Mouse (Mus musculus): ENCODE results near the gene Rraga. TPM values are rescaled to one million over a fixed set of nuclear protein-coding genes. Genes with fewer than 3 reads are reported as not detected.

Rraga gene
- 10 to 100 TPM; 58.5 to 61.4 TPM for total RNA-seq (2021)
- long read RNA-seq, experiment 1, transcript Rraga-201 (1 exons, 1,618 nt) = major isoform, 60 of 60 reads
- long read RNA-seq, experiment 1, partial matches to known transcripts = 0 of 60 reads
- long read RNA-seq, experiment 1, other reads (novel, unspliced or antisense) = 0 of 60 reads
- long read RNA-seq, experiment 2, transcript Rraga-201 (1 exons, 1,618 nt) = major isoform, 46 of 46 reads
- long read RNA-seq, experiment 2, partial matches to known transcripts = 0 of 46 reads
- long read RNA-seq, experiment 2, other reads (novel, unspliced or antisense) = 0 of 46 reads

DNA sequence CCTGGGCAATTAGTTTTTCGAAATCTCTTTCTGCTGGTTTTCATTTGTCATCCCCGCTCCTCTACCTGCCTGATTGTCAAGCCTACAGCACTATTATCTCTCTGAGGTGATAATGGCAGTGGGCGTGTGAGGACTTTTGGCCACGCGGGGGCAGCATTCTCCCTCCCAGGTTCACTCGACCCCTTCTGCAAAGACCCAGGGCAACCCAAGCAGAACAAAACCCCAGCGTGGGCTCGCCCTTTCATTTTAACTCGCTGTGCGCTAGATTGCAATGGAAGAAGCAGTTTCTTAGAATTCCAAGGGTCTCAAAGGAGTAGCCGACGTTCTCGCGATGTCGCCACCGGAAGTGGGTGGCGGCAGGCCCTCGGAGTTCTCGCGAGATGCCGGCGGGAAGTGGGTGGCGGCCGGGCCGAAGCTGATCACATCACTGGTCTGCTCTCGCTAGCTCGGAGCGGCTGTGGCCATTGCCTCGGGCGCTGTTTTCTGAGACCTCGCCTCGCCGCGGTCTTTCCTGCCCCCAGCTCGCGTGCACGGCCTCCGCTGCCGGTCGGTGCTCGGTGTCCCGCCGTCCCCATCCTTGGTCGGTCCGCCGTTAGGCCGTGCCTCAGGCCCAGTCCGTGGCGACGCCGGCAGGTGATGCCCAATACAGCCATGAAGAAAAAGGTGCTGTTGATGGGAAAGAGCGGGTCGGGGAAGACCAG lies at the start of gene Rraga:
Gene Rraga, plus strand, starts transcription at position 386 of the 701 bp plus-strand sequence.
- DNase-seq = peak; percentile 98
- intact Hi-C loops (cut with DNase I) = loop anchor here (1.0 to 5.0 kb wide), 2 partner anchors 77 to 120 kb away; no protein-coding TSS in a partner anchor

DNA sequence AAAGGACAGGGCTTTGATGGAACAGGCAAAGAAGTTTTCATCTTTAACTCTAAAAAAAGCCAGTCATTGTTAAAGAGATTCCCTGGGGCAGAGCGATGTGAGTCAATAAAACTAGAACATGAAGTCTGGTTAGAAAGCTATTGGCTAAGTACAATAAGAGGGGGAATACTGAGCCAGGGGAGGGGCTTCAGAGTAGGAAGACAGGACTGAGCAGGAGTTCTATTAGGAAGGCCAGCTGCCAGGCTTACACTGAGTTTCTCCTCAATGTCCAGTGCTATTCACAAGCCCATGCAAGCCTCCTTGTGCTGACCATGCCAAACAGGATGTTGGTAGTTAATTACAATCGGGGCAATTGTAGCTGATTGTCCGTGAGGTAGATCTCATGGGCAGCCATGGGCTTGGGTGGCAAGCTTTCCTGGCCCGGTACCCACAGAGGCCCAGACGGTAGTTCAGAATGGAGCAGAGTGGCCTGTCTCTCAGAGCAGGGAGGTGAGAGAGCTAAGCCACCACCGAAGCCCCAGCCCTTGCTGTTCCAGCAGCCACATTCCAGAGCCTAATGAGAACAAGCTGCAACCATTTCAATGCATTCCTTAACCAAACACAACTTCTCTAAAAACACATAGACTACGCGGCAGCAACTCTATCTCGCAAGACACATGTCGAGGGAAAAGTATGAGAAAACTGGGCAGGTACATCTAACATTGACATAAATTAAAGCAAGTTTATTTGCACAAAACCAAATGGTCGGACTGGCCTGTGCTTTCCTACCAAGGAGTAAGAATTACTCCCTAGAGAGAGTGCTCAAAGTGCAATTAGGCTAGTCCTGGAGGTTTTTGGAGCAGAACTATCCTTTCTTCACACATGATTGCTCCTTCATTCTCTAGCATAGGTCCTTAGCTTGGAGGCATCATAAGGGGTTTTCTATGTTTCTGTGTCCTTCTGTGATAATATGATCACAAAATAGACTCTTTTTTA lies 48.0 kb upstream of the Rraga start:
- DNase-seq = peak in 1 of 2 experiments; percentile 13
- intact Hi-C loops (cut with DNase I) = no loop called here

DNA sequence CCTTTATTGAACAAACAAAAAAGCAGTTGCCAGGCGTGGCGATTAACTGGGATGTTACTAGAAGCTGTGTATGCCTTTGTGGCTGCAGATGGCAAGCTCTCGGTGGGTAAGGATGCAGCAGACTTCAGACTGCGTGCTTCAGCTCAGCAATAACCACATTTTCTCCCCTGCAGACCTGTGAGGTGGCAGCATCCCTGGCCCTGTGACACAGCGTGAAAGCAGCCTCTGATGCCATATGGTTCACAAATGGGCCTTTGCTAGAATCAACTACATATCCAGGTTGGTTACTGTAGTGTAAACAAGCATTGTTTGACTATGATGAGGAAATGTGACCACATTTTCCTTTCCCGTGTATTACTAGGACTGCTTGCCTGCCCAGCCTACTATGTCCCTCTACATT lies 46.3 kb upstream of the Rraga start:
- no peak for DNase-seq
- intact Hi-C loops (cut with DNase I) = no loop called here

DNA sequence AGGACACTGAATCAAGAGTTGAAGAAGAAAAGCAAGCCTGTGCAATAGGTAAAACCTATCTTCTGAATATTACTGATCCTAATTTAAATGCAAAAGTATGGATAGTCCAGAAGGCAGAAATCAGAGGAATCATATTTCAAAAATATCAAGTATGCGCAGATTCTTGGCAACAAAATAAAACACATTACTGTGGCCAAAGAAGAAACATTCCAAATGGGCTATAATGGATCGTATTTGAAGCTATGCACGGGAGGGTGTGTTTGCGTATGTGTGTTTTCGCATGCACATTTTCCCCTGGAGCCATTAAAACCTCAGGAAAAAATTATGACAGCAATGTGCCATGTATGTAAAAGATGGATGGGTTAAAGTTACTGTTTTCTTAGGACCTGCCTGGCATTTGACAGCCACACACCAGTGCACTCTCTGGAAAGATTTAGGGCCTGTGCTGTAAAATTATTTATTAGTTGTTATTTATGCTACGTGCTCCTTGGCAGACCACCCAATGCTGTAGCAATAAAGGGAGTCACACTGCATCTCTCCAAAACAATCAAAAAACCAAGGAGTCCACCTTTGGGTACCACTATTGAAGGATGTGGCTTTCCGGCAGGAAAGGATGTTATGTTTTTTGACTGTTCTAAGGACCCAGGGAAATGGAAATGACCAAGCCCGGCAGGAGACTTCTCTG lies 41.9 kb upstream of the Rraga start:
- intact Hi-C loops (cut with DNase I) = no loop called here
- DNase-seq = no peak

DNA sequence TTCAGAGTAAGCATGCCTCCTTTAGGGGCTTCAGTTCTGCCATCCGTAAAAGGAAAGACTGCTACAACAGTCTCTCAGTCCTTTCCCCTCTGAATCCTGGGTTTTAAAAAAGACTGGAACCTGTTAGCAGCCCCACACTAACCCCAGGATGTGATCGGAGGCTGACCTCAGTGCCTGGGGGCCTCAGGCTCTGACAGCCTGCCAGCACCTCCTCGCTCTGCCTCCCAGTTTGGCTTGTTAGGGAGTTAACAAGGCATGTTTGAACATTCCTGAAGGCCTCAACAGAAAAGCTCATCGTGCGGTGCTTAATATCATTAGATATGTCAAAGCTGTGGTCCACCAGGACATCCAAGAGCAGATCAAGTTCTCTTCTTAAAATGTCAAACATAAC lies 41.4 kb upstream of the Rraga start:
- peak in 1 of 2 experiments; percentile 29 for DNase-seq
- intact Hi-C loops (cut with DNase I) = no loop called here

DNA sequence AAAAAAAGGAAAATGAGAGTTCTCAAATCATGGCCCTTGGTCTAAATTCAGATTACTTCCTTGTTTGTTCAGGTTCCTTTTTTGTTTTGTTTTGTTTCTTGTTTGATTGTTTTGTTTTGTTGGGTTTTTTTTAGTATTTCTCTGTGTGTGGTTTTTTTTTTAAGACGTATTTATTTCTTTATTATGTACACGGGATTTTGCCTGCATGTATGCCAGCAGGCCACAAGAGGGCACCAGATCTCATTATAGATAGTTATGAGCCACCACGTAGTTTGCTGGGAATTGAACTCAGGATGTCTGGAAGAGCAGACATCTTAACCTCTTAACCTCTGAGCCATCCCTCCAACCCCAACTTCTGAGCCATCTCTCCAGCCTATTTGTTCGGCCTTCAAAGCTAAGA lies 37.5 kb upstream of the Rraga start:
- peak; percentile 33 to 56 for DNase-seq
- intact Hi-C loops (cut with DNase I) = no loop called here

DNA sequence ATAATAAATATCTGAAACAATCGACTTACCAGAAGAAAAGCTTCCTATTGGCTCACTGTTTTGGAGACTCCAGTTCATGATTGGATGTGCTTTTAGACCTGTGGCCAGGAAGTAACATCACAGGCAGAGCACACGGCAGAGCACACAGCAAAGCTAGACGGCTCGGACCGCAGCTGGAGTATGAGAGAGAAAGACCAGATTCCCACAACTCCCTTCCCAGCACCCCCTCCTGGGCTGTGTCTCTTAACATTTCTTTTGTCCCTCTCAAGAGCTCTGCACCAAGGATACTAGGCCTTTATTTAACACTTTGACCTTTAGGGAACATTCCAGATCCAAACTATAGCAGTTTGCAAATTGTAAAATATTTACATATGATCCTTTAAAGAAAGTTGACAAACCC lies 36.5 kb upstream of the Rraga start:
- intact Hi-C loops (cut with DNase I) = no loop called here
- no peak for DNase-seq

DNA sequence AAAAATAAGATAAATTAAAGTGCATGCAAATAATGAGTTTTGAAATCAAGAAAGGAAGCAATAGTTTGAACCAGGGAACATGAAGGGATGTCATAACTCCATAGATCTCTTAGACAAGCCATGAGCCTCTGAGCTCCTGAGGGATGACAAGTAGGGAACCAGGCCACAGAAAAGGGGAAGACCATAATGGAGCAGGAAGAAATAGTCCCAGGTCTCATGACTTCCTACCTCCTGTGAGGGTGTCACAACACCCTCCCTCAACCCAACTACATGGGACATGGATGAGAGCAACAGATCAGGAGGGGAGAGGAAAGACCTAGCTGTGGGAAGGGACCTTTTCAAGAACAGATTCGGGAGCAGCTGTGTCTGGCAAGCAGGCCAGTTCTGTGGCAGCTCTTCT lies 33.9 kb upstream of the Rraga start:
- intact Hi-C loops (cut with DNase I) = loop anchor here (10.0 kb wide), 2 partner anchors 147 to 217 kb away; no protein-coding TSS in a partner anchor
- no peak for DNase-seq

DNA sequence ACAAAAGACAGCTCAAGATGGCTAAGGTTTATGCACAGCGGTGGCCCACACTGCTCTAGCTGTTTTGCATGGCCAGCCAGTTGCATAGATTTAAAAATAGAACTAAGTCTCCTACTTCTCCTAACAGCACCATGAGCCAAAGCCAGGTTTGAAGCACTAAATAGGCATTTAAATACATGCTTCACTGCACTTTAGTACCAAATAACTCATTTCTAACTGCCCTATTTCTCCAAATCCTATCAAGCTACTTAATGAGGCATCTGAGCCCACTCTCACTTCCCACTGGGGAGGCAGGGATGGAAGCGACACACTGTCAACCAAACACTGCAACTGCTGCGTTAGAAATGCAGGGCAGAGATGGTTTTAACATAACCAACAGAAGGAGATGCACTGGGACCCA lies 31.5 kb upstream of the Rraga start:
- no peak for DNase-seq
- intact Hi-C loops (cut with DNase I) = loop anchor here (10.0 kb wide), 2 partner anchors 149 to 219 kb away; no protein-coding TSS in a partner anchor

DNA sequence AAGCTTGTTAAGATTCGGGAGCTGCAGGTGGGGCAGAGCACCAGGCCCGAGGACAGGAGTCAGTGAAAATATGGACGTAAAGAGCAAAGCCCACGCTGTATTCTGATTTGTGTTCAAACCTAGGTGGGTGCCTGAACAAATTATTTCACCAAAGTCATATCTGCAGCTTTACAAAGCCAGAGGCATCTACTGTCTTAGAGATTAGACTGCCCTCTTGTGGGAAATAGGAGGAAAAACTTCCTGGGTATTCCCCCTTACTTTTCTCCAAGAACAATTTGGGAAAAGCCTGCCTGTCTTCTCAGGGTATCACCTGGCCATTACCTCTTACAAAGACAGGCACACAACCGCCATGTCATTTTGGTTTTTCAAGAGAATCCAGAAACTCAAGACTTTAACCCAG lies 29.9 kb upstream of the Rraga start:
- intact Hi-C loops (cut with DNase I) = loop anchor here (5.0 to 10.0 kb wide), 4 partner anchors 151 to 623 kb away; no protein-coding TSS in a partner anchor
- no peak for DNase-seq

DNA sequence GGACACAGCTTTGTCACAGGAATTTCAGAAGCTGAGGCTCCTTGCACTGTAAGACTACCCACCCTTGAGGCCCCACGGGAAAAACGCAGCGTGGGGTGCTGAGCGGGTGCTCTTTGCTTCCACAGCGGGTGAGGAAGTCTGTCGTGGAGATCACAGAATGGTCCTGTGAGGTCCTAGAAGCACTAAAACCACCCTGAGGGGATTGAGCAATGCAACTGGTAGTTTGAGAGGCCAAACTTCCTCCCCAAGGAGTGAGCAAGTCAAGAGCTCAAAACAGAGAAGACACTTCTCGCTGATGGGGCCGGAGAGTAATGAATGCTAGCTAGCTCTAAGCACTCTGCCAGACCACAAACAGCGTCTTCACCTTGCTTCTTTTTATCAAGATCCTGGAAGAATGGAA lies 27.1 kb upstream of the Rraga start:
- no peak for DNase-seq
- intact Hi-C loops (cut with DNase I) = loop anchor here (5.0 to 10.0 kb wide), 4 partner anchors 154 to 626 kb away; no protein-coding TSS in a partner anchor

DNA sequence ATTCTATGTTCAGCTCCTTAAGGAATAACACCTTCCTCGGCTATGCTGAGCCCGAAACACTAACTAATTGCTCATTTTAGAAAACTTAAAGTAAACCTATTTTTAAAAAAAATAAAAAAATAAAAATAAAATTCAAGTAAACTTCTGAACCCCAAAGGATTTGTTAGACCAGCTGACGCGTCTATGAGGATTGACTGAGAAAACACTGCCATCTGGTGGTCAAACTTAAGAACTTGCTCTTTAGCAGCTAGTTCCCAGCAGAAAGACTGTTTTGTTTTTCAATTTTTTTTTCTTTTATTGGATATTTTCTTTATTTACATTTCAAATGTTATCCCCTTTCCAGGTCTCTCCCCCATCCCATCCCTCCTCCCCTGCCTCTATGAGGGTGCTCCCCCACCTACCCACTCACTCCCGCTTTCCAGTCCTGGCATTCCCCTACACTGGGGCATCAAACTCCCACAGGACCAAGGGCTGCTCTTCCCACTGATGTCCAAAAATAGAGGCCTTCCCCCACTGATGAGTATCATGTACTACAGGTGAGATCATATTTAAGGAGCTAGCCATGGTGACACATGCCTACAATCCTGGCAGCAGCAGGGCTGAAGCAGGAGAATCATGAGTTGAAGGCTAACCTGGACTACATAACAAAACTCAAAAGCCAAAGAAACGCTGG lies 20.3 kb upstream of the Rraga start:
- DNase-seq = peak in 1 of 2 experiments; percentile 54
- intact Hi-C loops (cut with DNase I) = loop anchor here (5.0 to 10.0 kb wide), 2 partner anchors 137 to 530 kb away; no protein-coding TSS in a partner anchor

DNA sequence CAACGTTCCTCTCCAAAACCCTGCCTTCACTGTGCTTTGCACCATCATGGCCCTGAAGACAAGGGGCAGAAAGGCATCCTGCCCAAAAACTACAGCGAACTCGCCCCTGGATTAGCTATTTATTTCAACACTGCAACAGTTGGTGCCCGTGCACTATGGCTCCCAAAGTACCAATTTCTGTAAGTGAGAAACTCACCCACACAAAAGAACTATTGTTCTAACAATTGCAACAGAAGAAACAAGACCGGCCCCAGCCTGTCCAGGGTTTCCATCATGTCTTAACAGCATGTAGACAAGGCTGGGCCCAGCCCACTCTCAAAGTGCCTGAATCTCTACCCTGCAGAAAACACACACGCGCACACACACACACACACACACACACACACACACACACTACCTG lies 18.1 kb upstream of the Rraga start:
- intact Hi-C loops (cut with DNase I) = loop anchor here (5.0 to 10.0 kb wide), 2 partner anchors 135 to 533 kb away; no protein-coding TSS in a partner anchor
- DNase-seq = no peak

DNA sequence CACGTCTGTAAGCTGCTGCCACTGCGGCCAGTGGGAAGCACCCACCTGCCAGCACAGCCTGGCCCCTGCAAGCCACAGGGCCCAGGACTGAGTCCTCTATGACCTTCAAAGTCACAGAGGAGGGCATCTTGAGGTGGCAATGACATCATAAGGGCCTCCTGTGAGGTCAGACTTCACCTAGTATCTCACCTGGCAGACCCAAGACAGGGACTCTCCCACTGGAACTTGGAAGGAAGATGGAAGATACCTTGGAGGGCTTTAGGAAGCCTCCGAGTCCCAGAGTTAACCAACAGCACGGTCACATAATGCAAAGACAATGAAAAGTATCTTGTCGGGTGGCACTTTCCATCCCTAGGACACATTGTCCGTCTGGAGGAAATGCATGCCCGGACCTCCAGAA lies 17.2 kb upstream of the Rraga start, which contains the start of gene Saxo1:
Gene Saxo1, minus strand, starts transcription at position 101 of the 400 bp plus-strand sequence.
- no peak for DNase-seq
- intact Hi-C loops (cut with DNase I) = loop anchor here (5.0 to 10.0 kb wide), 2 partner anchors 134 to 533 kb away; no protein-coding TSS in a partner anchor

DNA sequence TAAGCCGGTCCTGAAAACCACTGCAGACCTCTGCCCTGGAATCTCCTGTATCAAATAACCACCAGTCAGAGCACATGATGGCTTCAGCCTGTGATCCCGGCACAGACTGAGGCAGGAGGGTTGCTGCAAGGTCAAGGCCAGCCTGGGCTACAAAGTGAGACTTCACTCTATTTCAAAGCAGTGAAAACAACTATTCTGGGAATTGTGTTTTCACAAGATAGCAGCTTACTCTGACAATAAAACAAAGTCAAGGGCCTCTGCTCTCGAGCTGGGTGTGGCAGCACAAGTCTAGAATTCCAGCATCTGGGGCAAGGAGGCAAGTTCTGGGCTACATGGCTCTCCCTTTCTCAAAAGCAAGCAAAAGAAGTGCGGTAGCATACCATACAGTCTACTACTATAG lies 16.5 kb upstream of the Rraga start:
- intact Hi-C loops (cut with DNase I) = loop anchor here (5.0 to 10.0 kb wide), 2 partner anchors 133 to 534 kb away; no protein-coding TSS in a partner anchor
- no peak for DNase-seq

DNA sequence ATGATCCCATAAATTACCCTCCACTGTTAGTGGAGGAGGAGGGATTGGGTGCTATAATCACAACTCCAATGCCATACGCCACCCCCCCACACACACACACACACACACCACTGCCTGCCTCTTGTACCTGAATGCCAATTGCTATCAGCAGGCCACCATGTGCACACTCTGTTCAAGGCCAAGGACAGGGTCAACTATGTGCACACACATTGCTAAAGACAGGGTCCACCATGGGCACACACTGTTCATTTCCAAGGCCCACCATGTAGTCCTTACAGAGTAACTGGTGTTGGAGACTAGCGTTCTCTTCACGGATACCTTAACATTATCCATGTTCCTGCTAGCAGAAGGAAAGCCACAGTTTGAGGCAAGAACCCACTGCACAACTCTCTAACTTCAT lies 14.4 kb upstream of the Rraga start:
- intact Hi-C loops (cut with DNase I) = no loop called here
- DNase-seq = no peak

DNA sequence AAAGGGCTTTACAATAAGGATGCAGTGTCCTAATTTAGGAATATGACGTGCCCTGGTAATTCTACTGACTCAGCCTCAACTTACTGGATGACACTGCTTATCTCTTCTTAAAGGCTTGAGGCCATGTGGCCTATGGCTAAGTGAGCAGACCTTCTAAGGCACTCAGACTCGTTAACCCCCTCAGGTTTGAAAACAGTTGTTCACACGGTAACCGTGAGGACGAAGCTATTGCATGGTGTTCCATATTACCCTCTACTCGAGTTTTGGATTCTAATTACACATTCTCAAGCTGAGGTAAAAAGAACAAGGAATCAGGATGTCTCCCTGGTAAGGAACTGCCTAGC lies 557 bp upstream of the Rraga start:
- intact Hi-C loops (cut with DNase I) = loop anchor here (1.0 to 5.0 kb wide), 2 partner anchors 77 to 120 kb away; no protein-coding TSS in a partner anchor

DNA sequence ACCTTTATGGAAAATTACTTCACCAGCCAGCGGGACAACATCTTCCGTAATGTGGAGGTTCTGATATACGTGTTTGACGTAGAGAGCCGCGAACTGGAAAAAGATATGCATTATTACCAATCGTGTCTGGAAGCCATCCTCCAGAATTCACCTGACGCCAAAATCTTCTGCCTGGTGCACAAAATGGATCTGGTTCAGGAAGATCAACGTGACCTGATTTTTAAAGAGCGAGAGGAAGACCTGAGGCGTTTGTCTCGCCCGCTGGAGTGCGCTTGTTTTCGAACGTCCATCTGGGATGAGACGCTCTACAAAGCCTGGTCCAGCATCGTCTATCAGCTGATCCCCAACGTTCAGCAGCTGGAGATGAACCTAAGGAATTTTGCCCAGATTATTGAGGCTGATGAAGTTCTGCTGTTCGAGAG lies 663 bp downstream of the Rraga start:
- intact Hi-C loops (cut with DNase I) = loop anchor here (5.0 kb wide), 1 partner anchor 76 kb away; no protein-coding TSS in a partner anchor
- peak; percentile 10 to 23 for DNase-seq

More for the DNA sequence above, 557 bp upstream of the Rraga start:
- no peak for DNase-seq

All from heart, postnatal 14 days (tissue).